Mouse (Mus musculus) frontal cortex, postnatal 10 days (tissue): Measurements from ENCODE around the gene Mrps21.
"Not testable (repeated sequence)": the region's sequence is repeated elsewhere in the genome, so short reads cannot be mapped to it uniquely, and the experiment has no call there.

Source experiments
- DNase-seq, 2 experiments: peaks; one replicate each; pipeline ENCODE4 v3.0.0; 2022; ENCODE audit warnings: low spot score in 2 of 2, mixed read lengths in 1 of 2

The Mrps21 gene

GRCm38 (mm10) chr3:95892066-95893052 lies 21.0 kb upstream of the Mrps21 start:
- no peak for DNase-seq

GRCm38 (mm10) chr3:95891211-95892065 lies 20.1 kb upstream of the Mrps21 start, which contains the start of gene BC028528:
TSS of gene BC028528 (minus strand) at chr3:95892005.
- DNase-seq = no peak

- no peak for DNase-seq
These were observed 18.3 kb upstream of the Mrps21 start for GRCm38 (mm10) chr3:95889664-95890063.

GRCm38 (mm10) chr3:95887596-95887995 lies 16.3 kb upstream of the Mrps21 start:
- DNase-seq = no peak

- DNase-seq = no peak
These were observed 13.1 kb upstream of the Mrps21 start for GRCm38 (mm10) chr3:95884400-95884799.

- peak in 1 of 2 experiments; percentile 69 for DNase-seq
These were observed 11.6 kb upstream of the Mrps21 start for GRCm38 (mm10) chr3:95882816-95883425.

GRCm38 (mm10) chr3:95881979-95882815 lies 10.9 kb upstream of the Mrps21 start, which contains the start of gene Ciart:
TSS of gene Ciart (minus strand) at chr3:95882251.
- DNase-seq = peak; percentile 95 to 97

GRCm38 (mm10) chr3:95879063-95879462 lies 7.7 kb upstream of the Mrps21 start:
- no peak for DNase-seq

- no peak for DNase-seq
These were observed 729 bp upstream of the Mrps21 start for GRCm38 (mm10) chr3:95872048-95872447.

- DNase-seq = no peak
These were observed 343 bp downstream of the Mrps21 start for GRCm38 (mm10) chr3:95870976-95871375.

GRCm38 (mm10) chr3:95867408-95867807 lies 3.9 kb downstream of the Mrps21 start:
- no peak for DNase-seq

GRCm38 (mm10) chr3:95866071-95866470 lies 5.2 kb downstream of the Mrps21 start:
- DNase-seq = no peak

- no peak for DNase-seq
These were observed 5.7 kb downstream of the Mrps21 start for GRCm38 (mm10) chr3:95865571-95865970.

- peak; percentile 33 to 57 for DNase-seq
These were observed 6.3 kb downstream of the Mrps21 start for GRCm38 (mm10) chr3:95865050-95865449.

GRCm38 (mm10) chr3:95863578-95863977 lies 7.7 kb downstream of the Mrps21 start:
- no peak for DNase-seq

- peak in 1 of 2 experiments; percentile 47 for DNase-seq
These were observed 9.5 kb downstream of the Mrps21 start for GRCm38 (mm10) chr3:95861796-95862195.

GRCm38 (mm10) chr3:95861216-95861615 lies 10.1 kb downstream of the Mrps21 start:
- no peak for DNase-seq

GRCm38 (mm10) chr3:95860323-95860722 lies 11.0 kb downstream of the Mrps21 start:
- no peak for DNase-seq

GRCm38 (mm10) chr3:95858278-95858677 lies 13.0 kb downstream of the Mrps21 start:
- not testable (repeated sequence) for DNase-seq

- not testable (repeated sequence) for DNase-seq
These were observed 14.3 kb downstream of the Mrps21 start for GRCm38 (mm10) chr3:95857050-95857449.

- no peak for DNase-seq
These were observed 15.2 kb downstream of the Mrps21 start for GRCm38 (mm10) chr3:95856115-95856514.
